Mouse (Mus musculus) hindbrain, embryonic 16.5 days (tissue): Measurements from ENCODE around the gene Map2k6. TPM values are rescaled to one million over a fixed set of nuclear protein-coding genes. Genes with fewer than 3 reads are reported as not detected.

ENCODE experiments used
- ATAC-seq: fragments of 200-750 bp; cut with Nextera tagmentation; 2 replicates; pipeline ENCODE4 v1.8.0; 2017; ENCODE audit warnings: moderate TSS enrichment, moderate library complexity
- H3K27ac ChIP-seq: fragments of 300-500 bp; sonication (generic); 2 replicates; pipeline ENCODE4 v1.5.1; 2014; ENCODE audit warnings: low read depth, mild to moderate bottlenecking, control low read depth, low read length, moderate library complexity
- H3K27me3 ChIP-seq: fragments of 300-500 bp; sonication (generic); replicated peaks from 2 replicates; pipeline ENCODE4 v1.6.1; 2014; ENCODE audit warnings: low read length; ENCODE audit not compliant: control insufficient read depth, insufficient read depth
- H3K36me3 ChIP-seq: fragments of 300-500 bp; sonication (generic); 2 replicates; pipeline ENCODE4 v1.6.1; 2014; ENCODE audit warnings: mild to moderate bottlenecking, low read length, moderate library complexity, mixed read lengths; ENCODE audit not compliant: control insufficient read depth, insufficient read depth
- H3K4me1 ChIP-seq: fragments of 300-500 bp; sonication (generic); 2 replicates; pipeline ENCODE4 v1.6.1; 2014; ENCODE audit warnings: low read depth, low read length; ENCODE audit not compliant: control insufficient read depth, insufficient read depth
- H3K4me2 ChIP-seq: fragments of 300-500 bp; sonication (generic); 2 replicates; pipeline ENCODE4 v1.6.1; 2014; ENCODE audit warnings: mild to moderate bottlenecking, low read length, control low read depth, moderate library complexity
- H3K4me3 ChIP-seq: fragments of 300-500 bp; sonication (generic); 2 replicates; pipeline ENCODE4 v1.5.1; 2014; ENCODE audit warnings: mild to moderate bottlenecking, low read length, control low read depth, moderate library complexity
- H3K9ac ChIP-seq: fragments of 300-500 bp; sonication (generic); 2 replicates; pipeline ENCODE4 v1.6.1; 2014; ENCODE audit warnings: low read depth, mild to moderate bottlenecking, control low read depth, low read length, moderate library complexity
- H3K9me3 ChIP-seq: fragments of 300-500 bp; sonication (generic); 2 replicates; pipeline ENCODE4 v1.6.1; 2014; ENCODE audit warnings: mild to moderate bottlenecking, low read length, moderate library complexity; ENCODE audit not compliant: control insufficient read depth
- WGBS: fragments of 180-500 bp; shearing (Covaris S2); extraction: QIAGEN DNeasy Blood & Tissue Kit; methylation state at CpG from one replicate; pipeline ENCODE4 v1.1.7; 2014; 5-methylcytosine and 5-hydroxymethylcytosine counted together
- polyA plus RNA-seq: library from polyadenylated mRNA; unstranded; fragments of >200 nt; fragmentation: Nextera tagmentation; extraction: Ambion mirVana; gene quantifications from 2 replicates; pipeline ENCODE4 v1.2.1, GENCODE M21; 2015

The Map2k6 gene
- polyA plus RNA-seq, 1 experiment from 2014 or later, result 24.4 TPM

GRCm38 (mm10) chr11:110502937-110503670 lies 104.2 kb downstream of the Map2k6 start:
- ATAC-seq, result no peak
- Histone ChIP-seq H3K4me2 (no peak overlapping the region), H3K9me3 (0 out of 2 replicates have a peak, but pooled peaks cover 3% of the 10 kb centered on the region), H3K27ac (no peak overlapping the region), H3K4me1 (no peaks in the 10 kb centered on the region), H3K4me3 (no peak overlapping the region), H3K27me3 (no peaks in the 10 kb centered on the region), H3K36me3 (peaks cover 8% of the 10 kb centered on the region), H3K9ac (no peak overlapping the region)
- WGBS, result 90% methylated on average over 11 of the region's 11 CpGs

- Histone ChIP-seq H3K4me1 (no peaks in the 10 kb centered on the region), H3K27ac (no peak overlapping the region), H3K9me3 (0 out of 2 replicates have a peak, but pooled peaks cover 3% of the 10 kb centered on the region), H3K27me3 (no peaks in the 10 kb centered on the region), H3K9ac (no peak overlapping the region), H3K4me2 (no peak overlapping the region), H3K36me3 (peaks cover 13% of the 10 kb centered on the region; the same call in 1 of the 2 replicates), H3K4me3 (no peak overlapping the region)
- no peak for ATAC-seq
- 93% methylated on average over 7 of the region's 7 CpGs for WGBS
Measured at GRCm38 (mm10) chr11:110511466-110511865, 112.5 kb downstream of the Map2k6 start.

GRCm38 (mm10) chr11:110518648-110519047 lies 119.7 kb downstream of the Map2k6 start:
- H3K9ac ChIP-seq, result no peak overlapping the region
- no peaks in the 10 kb centered on the region for H3K36me3 ChIP-seq
- ATAC-seq, result no peak
- WGBS, result 100% methylated on average over 1 of the region's 1 CpGs
- no peaks in the 10 kb centered on the region for H3K27me3 ChIP-seq
- H3K4me3 ChIP-seq, result no peak overlapping the region
- H3K4me1 ChIP-seq, result no peaks in the 10 kb centered on the region
- H3K4me2 ChIP-seq, result no peak overlapping the region
- H3K27ac ChIP-seq, result no peak overlapping the region
- H3K9me3 ChIP-seq, result no peaks in the 10 kb centered on the region

- H3K9ac ChIP-seq, result no peak overlapping the region
- WGBS, result 90% methylated on average over 2 of the region's 2 CpGs
- no peaks in the 10 kb centered on the region for H3K9me3 ChIP-seq
Measured at GRCm38 (mm10) chr11:110522906-110523305, 124.0 kb downstream of the Map2k6 start.

GRCm38 (mm10) chr11:110526156-110526555 lies 127.2 kb downstream of the Map2k6 start:
- 81% methylated on average over 4 of the region's 4 CpGs for WGBS
- no peaks in the 10 kb centered on the region for H3K27me3 ChIP-seq
- H3K9ac ChIP-seq, result no peak overlapping the region
- ATAC-seq, result no peak
- H3K36me3 ChIP-seq, result no peaks in the 10 kb centered on the region
- no peaks in the 10 kb centered on the region for H3K4me1 ChIP-seq
- H3K4me2 ChIP-seq, result no peak overlapping the region
- no peak overlapping the region for H3K27ac ChIP-seq
- H3K9me3 ChIP-seq, result no peaks in the 10 kb centered on the region
- H3K4me3 ChIP-seq, result no peak overlapping the region

More at GRCm38 (mm10) chr11:110522906-110523305, 124.0 kb downstream of the Map2k6 start:
- no peak for ATAC-seq
- no peak overlapping the region for H3K4me2 ChIP-seq
- no peak overlapping the region for H3K27ac ChIP-seq
- H3K27me3 ChIP-seq, result no peaks in the 10 kb centered on the region
- H3K36me3 ChIP-seq, result no peaks in the 10 kb centered on the region
- no peaks in the 10 kb centered on the region for H3K4me1 ChIP-seq
- H3K4me3 ChIP-seq, result no peak overlapping the region

GRCm38 (mm10) chr11:110531087-110531486 lies 132.2 kb downstream of the Map2k6 start:
- no peak for ATAC-seq
- 86% methylated on average over 7 of the region's 7 CpGs for WGBS
- H3K4me3 ChIP-seq, result no peak overlapping the region
- no peaks in the 10 kb centered on the region for H3K4me1 ChIP-seq
- H3K9ac ChIP-seq, result no peak overlapping the region
- H3K27ac ChIP-seq, result no peak overlapping the region
- no peaks in the 10 kb centered on the region for H3K36me3 ChIP-seq
- no peak overlapping the region for H3K4me2 ChIP-seq
- H3K27me3 ChIP-seq, result no peaks in the 10 kb centered on the region
- no peaks in the 10 kb centered on the region for H3K9me3 ChIP-seq

- Histone ChIP-seq H3K27ac (no peak overlapping the region), H3K9me3 (no peaks in the 10 kb centered on the region), H3K4me1 (no peaks in the 10 kb centered on the region), H3K4me3 (no peak overlapping the region), H3K9ac (no peak overlapping the region), H3K36me3 (no peaks in the 10 kb centered on the region), H3K4me2 (no peak overlapping the region), H3K27me3 (no peaks in the 10 kb centered on the region)
- WGBS, result 77% methylated on average over 4 of the region's 4 CpGs
- ATAC-seq, result no peak
Measured at GRCm38 (mm10) chr11:110534856-110535255, 135.9 kb downstream of the Map2k6 start.

GRCm38 (mm10) chr11:110536533-110536932 lies 137.6 kb downstream of the Map2k6 start:
- Histone ChIP-seq H3K4me1 (no peaks in the 10 kb centered on the region), H3K9me3 (no peaks in the 10 kb centered on the region), H3K4me3 (no peak overlapping the region), H3K36me3 (no peaks in the 10 kb centered on the region), H3K27me3 (no peaks in the 10 kb centered on the region), H3K27ac (no peak overlapping the region), H3K4me2 (no peak overlapping the region), H3K9ac (no peak overlapping the region)
- no peak for ATAC-seq
- 92% methylated on average over 2 of the region's 2 CpGs for WGBS

GRCm38 (mm10) chr11:110537602-110538001 lies 138.7 kb downstream of the Map2k6 start:
- Histone ChIP-seq H3K36me3 (no peaks in the 10 kb centered on the region), H3K9ac (no peak overlapping the region), H3K4me2 (peak overlapping the region; percentile 59), H3K9me3 (no peaks in the 10 kb centered on the region), H3K4me3 (peak overlapping the region; percentile 19), H3K27me3 (no peaks in the 10 kb centered on the region), H3K4me1 (no peaks in the 10 kb centered on the region), H3K27ac (no peak overlapping the region)
- peak; percentile 54 for ATAC-seq
- 16% methylated on average over 15 of the region's 15 CpGs for WGBS
